Mouse (Mus musculus) lung, adult 2 months (tissue): ENCODE data around the gene Jtb. TPM values are rescaled to one million over a fixed set of nuclear protein-coding genes. Genes with fewer than 3 reads are reported as not detected.

Source experiments
- DNase-seq: peaks from one replicate; pipeline ENCODE4 v3.0.0; 2022
- H3K4me1 ChIP-seq: fragments of 200-500 bp; 2 replicates; pipeline ENCODE4 v1.6.1; 2011; ENCODE audit warnings: low read length; ENCODE audit not compliant: control insufficient read depth, insufficient read depth
- H3K4me3 ChIP-seq: fragments of 200-500 bp; replicated peaks from 2 replicates; pipeline ENCODE3; 2011; ENCODE audit warnings: low read depth, mild to moderate bottlenecking, control low read depth, low read length; ENCODE audit errors: extremely low read depth
- CTCF ChIP-seq: fragments of 200-500 bp; IDR thresholded peaks from 2 replicates; pipeline ENCODE4 v1.5.1; 2011; ENCODE audit warnings: mild to moderate bottlenecking, low read length, control low read depth; ENCODE audit not compliant: insufficient read depth
- POLR2A ChIP-seq: fragments of 200-500 bp; IDR thresholded peaks from 2 replicates; pipeline ENCODE4 v1.6.1; 2011; ENCODE audit warnings: low read depth, mild to moderate bottlenecking, control low read depth, low read length, borderline replicate concordance; ENCODE audit errors: extremely low read depth
- WGBS: fragments of 180-500 bp; shearing (Covaris S2); methylation state at CpG from one replicate; pipeline ENCODE4 v1.1.7; 2018; 5-methylcytosine and 5-hydroxymethylcytosine counted together
- polyA plus RNA-seq: library from polyadenylated mRNA; depleted of rRNA; stranded (reverse); fragments of >200 nt; gene quantifications from 2 replicates; pipeline ENCODE4 v1.2.3, GENCODE M21; 2012

Gene Jtb
- polyA plus RNA-seq, 1 experiment, result 49.4 TPM

- peaks cover 4% of the 10 kb centered on the region for H3K4me1 ChIP-seq
- DNase-seq, result no peak
- 89% methylated on average over 14 of the region's 14 CpGs for WGBS
- TF ChIP-seq POLR2A (no peak), CTCF (no peak)
- no peak overlapping the region for H3K4me3 ChIP-seq
Measured at GRCm38 (mm10) chr3:90255784-90256353, 24.5 kb downstream of the Jtb start.

- H3K4me3 ChIP-seq, result no peak overlapping the region
- DNase-seq, result no peak
- no peak for TF ChIP-seq POLR2A
- no peak for TF ChIP-seq CTCF
- WGBS, result 85% methylated on average over 19 of the region's 19 CpGs
- H3K4me1 ChIP-seq, result peaks cover 4% of the 10 kb centered on the region
Measured at GRCm38 (mm10) chr3:90256731-90257530, 25.5 kb downstream of the Jtb start.

- DNase-seq, result no peak
- H3K4me1 ChIP-seq, result peaks cover 4% of the 10 kb centered on the region
- no peak for TF ChIP-seq CTCF
- TF ChIP-seq POLR2A, result no peak
- WGBS, result 98% methylated on average over 4 of the region's 4 CpGs
- no peak overlapping the region for H3K4me3 ChIP-seq
Measured at GRCm38 (mm10) chr3:90258521-90258920, 27.1 kb downstream of the Jtb start.

- TF ChIP-seq CTCF, result no peak
- TF ChIP-seq POLR2A, result no peak
- Histone ChIP-seq H3K4me1 (peaks cover 4% of the 10 kb centered on the region), H3K4me3 (no peak overlapping the region)
Measured at GRCm38 (mm10) chr3:90263121-90263771, 31.8 kb downstream of the Jtb start.

GRCm38 (mm10) chr3:90264687-90265033 lies 33.3 kb downstream of the Jtb start:
- WGBS, result 28% methylated on average over 10 of the region's 10 CpGs
- peaks cover 4% of the 10 kb centered on the region for H3K4me1 ChIP-seq
- DNase-seq, result no peak
- TF ChIP-seq POLR2A, result no peak
- no peak for TF ChIP-seq CTCF
- H3K4me3 ChIP-seq, result peak overlapping the region; percentile 47

More at GRCm38 (mm10) chr3:90263121-90263771, 31.8 kb downstream of the Jtb start:
- 95% methylated on average over 5 of the region's 5 CpGs for WGBS
- DNase-seq, result no peak

- peaks cover 4% of the 10 kb centered on the region for H3K4me1 ChIP-seq
- TF ChIP-seq CTCF (peak; percentile 63), POLR2A (peak; percentile 87; the same call in 1 of the 2 replicates)
- peak within 1 kb of the TSS; percentile 76 for H3K4me3 ChIP-seq
- peak; percentile 92 for DNase-seq
- WGBS, result under 1% methylated on average over 79 of the region's 87 CpGs
Measured at GRCm38 (mm10) chr3:90265034-90265931, 33.9 kb downstream of the Jtb start, which contains the start of gene Dennd4b. TSS of gene Dennd4b (plus strand) at chr3:90265185.

GRCm38 (mm10) chr3:90265932-90266741 lies 34.7 kb downstream of the Jtb start:
- Histone ChIP-seq H3K4me3 (peak overlapping the region; percentile 76), H3K4me1 (peaks cover 4% of the 10 kb centered on the region)
- TF ChIP-seq POLR2A (peak; percentile 42; the same call in 1 of the 2 replicates), CTCF (no peak)
- DNase-seq, result no peak
- WGBS, result 20% methylated on average over 16 of the region's 16 CpGs
